In genomic region chr11:59899711-59900685, GRCm38 (mm10) we compare ENCODE assay signal across 8 mouse cellular contexts. TPM values are rescaled to one million over a fixed set of nuclear protein-coding genes. Genes with fewer than 3 reads are reported as not detected.
DNase-seq lines count a peak whose midpoint lies in the region; ATAC-seq lines count a peak whose summit lies in the region.

No protein-coding gene starts in this region.

- no peaks in the 10 kb centered on the region for H3K9me3 ChIP-seq in midbrain, embryonic 11.5 days (ENCODE audit: control insufficient read depth, low read length)

- peak; percentile 67 for DNase-seq in adrenal gland, adult 2 months
- no peak for DNase-seq in adrenal gland, adult 8-10 months
- DNase-seq in 3134 (ENCODE audit: extremely low read depth, insufficient read length, low spot score), result peak; percentile 35
- DNase-seq in gastrocnemius, postnatal 25 days, result peak; percentile 41
- DNase-seq in kidney, adult 8-10 months, result peak; percentile 52 to 60
- no peak for DNase-seq in spleen, postnatal 14 days (ENCODE audit: low spot score in 2 of 2)
- no peak for DNase-seq in midbrain, embryonic 11.5 days (ENCODE audit: low spot score, missing footprints)

- H3K9ac ChIP-seq in midbrain, embryonic 11.5 days (ENCODE audit: low read length), result no peak overlapping the region

- 65% methylated on average over 13 of the region's 13 CpGs for whole genome bisulfite sequencing in midbrain, embryonic 11.5 days

- H3K4me2 ChIP-seq in midbrain, embryonic 11.5 days, result no peak overlapping the region

- no peak overlapping the region for H3K27ac ChIP-seq in midbrain, embryonic 11.5 days (ENCODE audit: low read depth, low read length)

- H3K4me1 ChIP-seq in midbrain, embryonic 11.5 days (ENCODE audit: control insufficient read depth, insufficient read depth, low read length), result no peaks in the 10 kb centered on the region

- no peaks in the 10 kb centered on the region for H3K36me3 ChIP-seq in midbrain, embryonic 11.5 days (ENCODE audit: control insufficient read depth, insufficient read depth, low read length)

- ATAC-seq in inflammation-experienced regulatory T-cells, adult 6 months, result no peak
- no peak for ATAC-seq in midbrain, embryonic 11.5 days (ENCODE audit: low FRiP score)

- H3K27me3 ChIP-seq in midbrain, embryonic 11.5 days (ENCODE audit: control insufficient read depth, insufficient read depth, low read length), result no peaks in the 10 kb centered on the region

- H3K4me3 ChIP-seq in midbrain, embryonic 11.5 days (ENCODE audit: low read depth, low read length), result no peak overlapping the region

RNA-seq across cellular contexts. Expression of gene Med9, which starts 48.0 kb away (rescaled TPM):
- total RNA-seq in adrenal gland, adult 2 months (2021), result 10 to 100 TPM; 23.4 to 32.5 TPM
- 42.9 and 47.6 TPM in 2 replicates for polyA plus RNA-seq in adrenal gland, adult 2 months (2012; rRNA removed)
- total RNA-seq in adrenal gland, adult 8-10 months (2022), result 10 to 100 TPM; 29.4 to 39.1 (median 33.2) TPM
- 10 to 100 TPM; 15.6 to 16.0 TPM for total RNA-seq in gastrocnemius, postnatal 25 days (2021)
- 1 to 10 TPM; 4.0 to 8.1 (median 6.0) TPM for polyA plus RNA-seq in inflammation-experienced regulatory T-cells, adult 6 months (2017; shearing (Covaris generic))
- polyA plus RNA-seq in midbrain, embryonic 11.5 days (2014; fragmentation: Nextera tagmentation; extraction: Ambion mirVana), result 43.3 and 49.3 TPM in 2 replicates

Comparison
In these comparisons a context has a peak if more than half of its experiments do, and no peak if none do; other contexts are left out.
1. DNase-seq: peak in adrenal gland, adult 2 months (single experiment), 3134 (single experiment), gastrocnemius, postnatal 25 days (single experiment) and kidney, adult 8-10 months (2 of 2); none in adrenal gland, adult 8-10 months (single experiment), spleen, postnatal 14 days (0 of 2) and midbrain, embryonic 11.5 days (single experiment).